Mouse (Mus musculus): ENCODE results near the gene Nxn. TPM values are rescaled to one million over a fixed set of nuclear protein-coding genes. Genes with fewer than 3 reads are reported as not detected.

The Nxn gene
- polyA plus RNA-seq, 1 experiment from 2014 or later, result 77.6 TPM

- no peak overlapping the region for H3K27ac ChIP-seq
- no peak overlapping the region for H3K9ac ChIP-seq
- no peaks in the 10 kb centered on the region for H3K36me3 ChIP-seq
- 59% methylated on average over 15 of the region's 15 CpGs for WGBS
- no peaks in the 10 kb centered on the region for H3K27me3 ChIP-seq
- no peaks in the 10 kb centered on the region for H3K9me3 ChIP-seq
- peaks cover 87% of the 10 kb centered on the region for H3K4me1 ChIP-seq
- no peak overlapping the region for H3K4me2 ChIP-seq
- ATAC-seq (ENCODE audit: insufficient number of reproducible peaks, insufficient read depth, low FRiP score, low TSS enrichment, low read depth), result no peak
- H3K4me3 ChIP-seq, result no peak overlapping the region
Observed at GRCm38 (mm10) chr11:76381201-76381885, 17.6 kb downstream of the Nxn start.

GRCm38 (mm10) chr11:76379921-76380544, 18.9 kb downstream of the Nxn start:
- 49% methylated on average over 11 of the region's 11 CpGs for WGBS
- Histone ChIP-seq H3K36me3 (no peaks in the 10 kb centered on the region), H3K27me3 (no peaks in the 10 kb centered on the region), H3K9me3 (no peaks in the 10 kb centered on the region), H3K9ac (no peak overlapping the region), H3K4me2 (no peak overlapping the region), H3K4me1 (peaks cover 90% of the 10 kb centered on the region), H3K4me3 (no peak overlapping the region), H3K27ac (no peak overlapping the region)
- no peak for ATAC-seq (ENCODE audit: insufficient number of reproducible peaks, insufficient read depth, low FRiP score, low TSS enrichment, low read depth)

DNA sequence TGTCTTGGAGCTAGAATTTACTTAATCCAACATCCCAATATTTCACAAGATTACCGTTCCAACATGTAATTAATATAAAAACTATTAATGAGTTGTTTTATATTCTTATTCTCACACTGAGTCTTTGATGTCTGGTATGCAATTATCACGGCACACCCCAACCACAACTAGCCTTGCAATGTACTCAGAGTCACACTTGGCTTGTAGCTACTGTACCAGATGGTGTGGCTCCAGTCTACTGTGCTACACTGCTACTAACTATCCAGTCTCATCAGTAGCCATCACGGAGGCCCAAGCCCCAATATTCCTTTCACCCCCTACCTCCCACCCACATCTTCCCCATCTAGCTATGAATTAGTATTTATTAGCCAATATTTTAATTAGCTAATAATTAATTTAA, 22.5 kb downstream of the Nxn start:
- no peaks in the 10 kb centered on the region for H3K9me3 ChIP-seq
- no peak overlapping the region for H3K4me2 ChIP-seq
- H3K27ac ChIP-seq, result no peak overlapping the region
- H3K9ac ChIP-seq, result no peak overlapping the region
- ATAC-seq (ENCODE audit: insufficient number of reproducible peaks, insufficient read depth, low FRiP score, low TSS enrichment, low read depth), result no peak
- no peaks in the 10 kb centered on the region for H3K36me3 ChIP-seq
- H3K4me3 ChIP-seq, result no peak overlapping the region
- H3K27me3 ChIP-seq, result no peaks in the 10 kb centered on the region
- peaks cover 90% of the 10 kb centered on the region for H3K4me1 ChIP-seq
- WGBS, result 83% methylated on average over 3 of the region's 3 CpGs

DNA sequence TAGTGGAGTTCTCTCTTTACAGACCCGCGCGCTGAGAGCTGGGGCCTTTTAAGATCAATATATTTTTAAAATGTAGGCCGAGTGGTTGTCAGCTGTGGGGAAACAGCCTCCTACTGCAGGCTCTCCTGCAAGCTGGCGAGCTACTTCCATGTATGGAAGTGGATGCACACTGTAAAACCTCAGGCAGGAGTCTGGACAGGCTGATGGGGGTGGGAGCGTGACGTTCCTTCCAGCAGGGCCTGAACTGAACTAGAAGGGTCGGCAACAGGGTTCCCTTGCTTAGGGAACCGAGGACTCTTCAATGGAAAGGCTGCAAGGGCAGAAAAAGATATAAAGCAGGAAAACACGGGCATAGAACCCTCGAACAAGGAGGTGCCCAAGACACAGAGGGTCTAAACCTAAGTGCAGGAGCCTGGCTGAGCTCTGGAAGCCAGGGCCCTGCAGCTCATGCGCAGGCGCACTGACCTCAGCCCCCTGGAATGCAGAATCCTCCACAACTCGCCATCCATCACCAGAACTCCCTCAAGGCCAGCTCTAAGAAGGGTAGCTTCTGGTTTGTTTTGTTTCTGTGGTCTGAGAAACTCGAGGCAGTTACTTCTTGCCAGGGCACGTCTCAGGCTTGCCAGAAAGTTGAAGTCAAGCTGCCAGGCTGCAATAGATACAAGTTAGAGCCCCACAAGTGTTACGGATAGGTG, 24.3 kb downstream of the Nxn start:
- H3K27me3 ChIP-seq, result no peaks in the 10 kb centered on the region
- peak; percentile 77; the same call in 1 of the 2 replicates for ATAC-seq (ENCODE audit: insufficient number of reproducible peaks, insufficient read depth, low FRiP score, low TSS enrichment, low read depth)
- no peaks in the 10 kb centered on the region for H3K9me3 ChIP-seq
- H3K4me1 ChIP-seq, result peaks cover 92% of the 10 kb centered on the region
- peak overlapping the region; percentile 18; the same call in 1 of the 2 replicates for H3K4me2 ChIP-seq
- no peak overlapping the region for H3K4me3 ChIP-seq
- H3K36me3 ChIP-seq, result no peaks in the 10 kb centered on the region
- peak overlapping the region; percentile 93 for H3K27ac ChIP-seq
- H3K9ac ChIP-seq, result peak overlapping the region; percentile 46; the same call in 1 of the 2 replicates
- WGBS, result 40% methylated on average over 17 of the region's 17 CpGs

GRCm38 (mm10) chr11:76372534-76372933, 26.4 kb downstream of the Nxn start:
- H3K9me3 ChIP-seq, result no peaks in the 10 kb centered on the region
- H3K27ac ChIP-seq, result no peak overlapping the region
- no peak overlapping the region for H3K4me3 ChIP-seq
- no peaks in the 10 kb centered on the region for H3K27me3 ChIP-seq
- H3K9ac ChIP-seq, result no peak overlapping the region
- WGBS, result 66% methylated on average over 6 of the region's 6 CpGs
- peaks cover 88% of the 10 kb centered on the region for H3K4me1 ChIP-seq
- no peak overlapping the region for H3K4me2 ChIP-seq
- ATAC-seq (ENCODE audit: insufficient number of reproducible peaks, insufficient read depth, low FRiP score, low TSS enrichment, low read depth), result no peak
- H3K36me3 ChIP-seq, result no peaks in the 10 kb centered on the region

- Histone ChIP-seq H3K27ac (no peak overlapping the region), H3K4me1 (peaks cover 86% of the 10 kb centered on the region), H3K9me3 (no peaks in the 10 kb centered on the region), H3K4me2 (no peak overlapping the region), H3K4me3 (no peak overlapping the region), H3K9ac (no peak overlapping the region), H3K36me3 (no peaks in the 10 kb centered on the region), H3K27me3 (no peaks in the 10 kb centered on the region)
- no peak for ATAC-seq (ENCODE audit: insufficient number of reproducible peaks, insufficient read depth, low FRiP score, low TSS enrichment, low read depth)
- 69% methylated on average over 2 of the region's 2 CpGs for WGBS
Observed at GRCm38 (mm10) chr11:76372120-76372519, 26.8 kb downstream of the Nxn start.

DNA sequence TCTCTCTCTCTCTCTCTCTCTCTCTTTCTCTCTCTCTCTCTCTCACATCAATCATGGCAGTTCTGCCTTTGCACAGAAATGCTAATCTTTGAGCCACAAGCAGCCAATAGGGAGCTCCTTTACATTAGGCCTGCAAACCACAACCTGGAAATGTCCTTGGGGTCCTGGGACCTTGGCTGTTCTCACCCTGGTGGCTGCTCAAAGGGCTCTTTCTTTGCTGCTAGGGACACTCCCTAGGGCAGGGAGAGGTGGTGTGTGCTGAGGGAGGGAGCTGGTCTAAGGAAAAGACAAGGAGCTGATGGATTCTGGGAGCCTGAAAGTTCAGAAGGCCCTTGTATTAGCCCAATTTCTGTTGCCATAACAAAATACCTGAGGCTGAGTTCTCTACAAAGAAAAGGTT, 28.4 kb downstream of the Nxn start:
- ATAC-seq (ENCODE audit: insufficient number of reproducible peaks, insufficient read depth, low FRiP score, low TSS enrichment, low read depth), result no peak
- Histone ChIP-seq H3K4me2 (no peak overlapping the region), H3K4me3 (no peak overlapping the region), H3K9ac (no peak overlapping the region), H3K9me3 (no peaks in the 10 kb centered on the region), H3K36me3 (peaks cover 15% of the 10 kb centered on the region), H3K4me1 (peaks cover 80% of the 10 kb centered on the region), H3K27me3 (no peaks in the 10 kb centered on the region), H3K27ac (no peak overlapping the region; the same call in 1 of the 2 replicates)

- H3K36me3 ChIP-seq, result peaks cover 15% of the 10 kb centered on the region
- no peak overlapping the region for H3K27ac ChIP-seq
- no peak for ATAC-seq (ENCODE audit: insufficient number of reproducible peaks, insufficient read depth, low FRiP score, low TSS enrichment, low read depth)
- H3K4me3 ChIP-seq, result no peak overlapping the region
- WGBS, result 90% methylated on average over 15 of the region's 15 CpGs
- no peak overlapping the region for H3K4me2 ChIP-seq
- H3K4me1 ChIP-seq, result peaks cover 66% of the 10 kb centered on the region
- no peak overlapping the region for H3K9ac ChIP-seq
- H3K9me3 ChIP-seq, result no peaks in the 10 kb centered on the region
- no peaks in the 10 kb centered on the region for H3K27me3 ChIP-seq
Observed at GRCm38 (mm10) chr11:76366720-76367119, 32.2 kb downstream of the Nxn start.

DNA sequence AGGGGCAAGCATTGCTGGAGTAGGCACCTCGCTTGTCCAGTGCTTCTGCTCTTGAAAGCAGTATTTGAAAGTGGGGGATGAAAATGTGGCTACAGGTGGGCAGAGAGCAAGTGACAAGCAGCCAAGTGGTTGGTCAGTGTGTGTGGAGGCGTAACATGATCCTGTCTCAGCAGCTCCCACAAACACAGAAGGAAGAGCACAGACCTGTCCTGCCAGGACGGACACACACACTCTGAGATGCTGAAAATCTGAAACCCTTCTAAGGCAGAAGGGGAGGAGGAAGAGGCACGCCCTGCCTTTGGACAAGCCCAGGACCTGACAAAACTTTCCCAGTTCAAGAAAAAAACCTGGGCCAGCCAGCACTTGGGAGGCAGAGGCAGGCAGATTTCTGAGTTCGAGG, 34.9 kb downstream of the Nxn start:
- H3K27me3 ChIP-seq, result no peaks in the 10 kb centered on the region
- H3K9ac ChIP-seq, result no peak overlapping the region
- H3K27ac ChIP-seq, result peak overlapping the region; percentile 49; the same call in 1 of the 2 replicates
- peaks cover 15% of the 10 kb centered on the region for H3K36me3 ChIP-seq
- H3K4me1 ChIP-seq, result peaks cover 63% of the 10 kb centered on the region
- WGBS, result 72% methylated on average over 5 of the region's 5 CpGs
- H3K4me3 ChIP-seq, result no peak overlapping the region
- no peaks in the 10 kb centered on the region for H3K9me3 ChIP-seq
- no peak for ATAC-seq (ENCODE audit: insufficient number of reproducible peaks, insufficient read depth, low FRiP score, low TSS enrichment, low read depth)
- H3K4me2 ChIP-seq, result no peak overlapping the region

GRCm38 (mm10) chr11:76363636-76364035, 35.3 kb downstream of the Nxn start:
- Histone ChIP-seq H3K36me3 (peaks cover 15% of the 10 kb centered on the region), H3K4me3 (no peak overlapping the region), H3K9ac (no peak overlapping the region), H3K27me3 (no peaks in the 10 kb centered on the region), H3K4me1 (peaks cover 63% of the 10 kb centered on the region), H3K27ac (peak overlapping the region; percentile 49; the same call in 1 of the 2 replicates), H3K9me3 (no peaks in the 10 kb centered on the region), H3K4me2 (no peak overlapping the region)
- WGBS, result 31% methylated on average over 9 of the region's 9 CpGs
- ATAC-seq (ENCODE audit: insufficient number of reproducible peaks, insufficient read depth, low FRiP score, low TSS enrichment, low read depth), result no peak

GRCm38 (mm10) chr11:76363178-76363577, 35.8 kb downstream of the Nxn start:
- 13% methylated on average over 6 of the region's 6 CpGs for WGBS
- Histone ChIP-seq H3K9me3 (no peaks in the 10 kb centered on the region), H3K27ac (peak overlapping the region; percentile 49; the same call in 1 of the 2 replicates), H3K4me2 (no peak overlapping the region), H3K4me1 (peaks cover 66% of the 10 kb centered on the region), H3K36me3 (peaks cover 15% of the 10 kb centered on the region), H3K4me3 (no peak overlapping the region), H3K9ac (no peak overlapping the region), H3K27me3 (no peaks in the 10 kb centered on the region)
- ATAC-seq (ENCODE audit: insufficient number of reproducible peaks, insufficient read depth, low FRiP score, low TSS enrichment, low read depth), result 0 out of 2 replicates have a peak, but pooled peaks have one; percentile 35

Measured in embryonic facial prominence, embryonic 13.5 days (tissue).